Comparison of ENCODE assay signal across 10 mouse cellular contexts in the genomic region with DNA sequence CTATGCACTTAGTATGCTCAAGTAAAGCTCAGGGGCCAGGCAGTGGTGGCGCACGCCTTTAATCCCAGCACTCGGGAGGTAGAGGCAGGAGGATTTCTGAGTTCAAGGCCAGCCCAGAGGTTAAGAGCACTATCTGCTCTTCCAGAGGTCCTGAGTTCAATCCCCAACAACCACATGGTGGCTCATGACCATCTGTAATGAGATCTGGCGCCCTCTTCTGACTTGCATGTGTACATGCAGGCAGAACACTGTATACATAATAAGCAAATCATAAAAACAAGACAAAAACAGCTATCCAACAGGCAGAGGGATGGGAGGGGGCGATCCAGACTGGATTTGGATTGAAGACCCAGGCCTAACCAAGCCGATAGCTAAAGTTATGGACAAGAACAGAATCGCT. TPM values are rescaled to one million over a fixed set of nuclear protein-coding genes. Genes with fewer than 3 reads are reported as not detected.
DNase-seq lines count a peak whose midpoint lies in the region; ATAC-seq and TF ChIP-seq lines count a peak whose summit lies in the region.
"Had no signal": no experiment of that assay in that cellular context is flagged by ENCODE, and none has a peak within 500 bp of the region (broad histone marks: within the 10 kb centered on the region; RNA-seq: fewer than 3 reads in every experiment).

No protein-coding gene starts in this region.

- H3K4me1 ChIP-seq in kidney, embryonic 15.5 days: peaks cover 35% of the 10 kb centered on the region
- peaks cover 77% of the 10 kb centered on the region for H3K4me1 ChIP-seq in G1E (ENCODE audit: insufficient read depth, low read depth, low read length)

- H3K4me2 ChIP-seq in kidney, embryonic 15.5 days: no peak overlapping the region
- H3K4me2 ChIP-seq: hindbrain, embryonic 15.5 days had no signal

- H3K36me3 ChIP-seq in kidney, embryonic 15.5 days: no peaks in the 10 kb centered on the region
- peaks cover 14% of the 10 kb centered on the region for H3K36me3 ChIP-seq in G1E (replicated peaks)
- H3K36me3 ChIP-seq: hindbrain, embryonic 15.5 days had no signal

- 79% methylated on average over 7 of the region's 7 CpGs for WGBS in kidney, embryonic 15.5 days

- peak; percentile 31; the same call in 1 of the 2 replicates for TF ChIP-seq CTCF in G1E (IDR thresholded peaks at IDR 0.05; ENCODE audit: low read depth, low read length)

- ATAC-seq in CD4-positive, CD25-positive, alpha-beta regulatory T cell, adult 4 months: no peak
- ATAC-seq in kidney, embryonic 15.5 days (replicated peaks; ENCODE audit: low FRiP score): no peak
- ATAC-seq in G1E (ENCODE audit: extremely low read depth, insufficient number of reproducible peaks, low FRiP score, poor library complexity, severe bottlenecking): no peak
- 0 out of 2 replicates have a peak, but pooled peaks have one; percentile 10 for ATAC-seq in megakaryocyte progenitor cell, adult 5-6 weeks (replicated peaks; ENCODE audit: poor library complexity)

- H3K9me3 ChIP-seq in kidney, embryonic 15.5 days (replicated peaks): no peaks in the 10 kb centered on the region
- no peaks in the 10 kb centered on the region for H3K9me3 ChIP-seq in G1E (replicated peaks)
- H3K9me3 ChIP-seq: hindbrain, embryonic 15.5 days had no signal

- no peak overlapping the region for H3K4me3 ChIP-seq in kidney, embryonic 15.5 days (replicated peaks)
- no peak overlapping the region for H3K4me3 ChIP-seq in G1E (ENCODE audit: low read depth, low read length)
- H3K4me3 ChIP-seq: hindbrain, embryonic 15.5 days had no signal

- no peak overlapping the region for H3K9ac ChIP-seq in kidney, embryonic 15.5 days
- H3K9ac ChIP-seq: hindbrain, embryonic 15.5 days had no signal

- H3K27me3 ChIP-seq in kidney, embryonic 15.5 days: no peaks in the 10 kb centered on the region
- no peaks in the 10 kb centered on the region for H3K27me3 ChIP-seq in G1E (ENCODE audit: insufficient read depth, low read length)
- H3K27me3 ChIP-seq: hindbrain, embryonic 15.5 days had no signal

- peak; percentile 73 for DNase-seq in CD4-positive, CD25-positive, alpha-beta regulatory T cell, adult 2 months (ENCODE audit: low read depth, low spot score)
- DNase-seq in kidney, adult 11 months: no peak
- DNase-seq in G1E (ENCODE audit: low spot score) (no peak), MN1 (ENCODE audit: low spot score) (no peak)
- no peak for DNase-seq in spleen, postnatal 14 days (ENCODE audit: low spot score in 2 of 2)

- peak overlapping the region; percentile 58; the same call in 1 of the 2 replicates for H3K27ac ChIP-seq in kidney, embryonic 15.5 days
- H3K27ac ChIP-seq: hindbrain, embryonic 15.5 days had no signal

RNA-seq across cellular contexts. Expression of a gene that starts 5.8 kb away (rescaled TPM):
- 1,000 to 10,000 TPM; 1,172 to 1,222 TPM for polyA plus RNA-seq in CD4-positive, CD25-positive, alpha-beta regulatory T cell, adult 4 months (2017; shearing (Covaris generic))
- 1,881 and 1,940 TPM in 2 replicates for polyA plus RNA-seq in kidney, embryonic 15.5 days (2015; fragmentation: Nextera tagmentation; extraction: Ambion mirVana)
- total RNA-seq in G1E (2014; fragmentation: Nextera tagmentation): 1,427 and 1,464 TPM in 2 replicates
- 1,152 and 1,547 TPM in 2 replicates for total RNA-seq in G1E (2017)
- 681 and 1,104 TPM in 2 replicates for polyA plus RNA-seq in G1E (2012)
- total RNA-seq in megakaryocyte progenitor cell, adult 5-6 weeks (2015): 1,239 and 1,324 TPM in 2 replicates
- 2,380 and 2,713 TPM in 2 replicates for total RNA-seq in megakaryocyte progenitor cell, adult 5-6 weeks (2017)

RNA-seq across cellular contexts. Expression of a gene that starts 15.2 kb away (rescaled TPM):
- 10 to 100 TPM; 27.6 to 39.0 TPM for polyA plus RNA-seq in CD4-positive, CD25-positive, alpha-beta regulatory T cell, adult 4 months (2017; shearing (Covaris generic))
- 142 TPM in 2 replicates for polyA plus RNA-seq in kidney, embryonic 15.5 days (2015; fragmentation: Nextera tagmentation; extraction: Ambion mirVana)
- total RNA-seq in G1E (2014; fragmentation: Nextera tagmentation) (46.5 and 60.9 TPM in 2 replicates), G1E (2017) (65.9 and 77.1 TPM in 2 replicates)
- polyA plus RNA-seq in G1E (2012): 24.6 and 24.9 TPM in 2 replicates
- 80.2 and 85.9 TPM in 2 replicates for total RNA-seq in megakaryocyte progenitor cell, adult 5-6 weeks (2015)
- total RNA-seq in megakaryocyte progenitor cell, adult 5-6 weeks (2017): 84.9 and 120 TPM in 2 replicates

RNA-seq across cellular contexts. Expression of a gene that starts 20.6 kb away (rescaled TPM):
- 100 to 1,000 TPM in 1 of 2 experiments, 10 to 100 TPM in 1; 88.0 to 154 TPM for polyA plus RNA-seq in CD4-positive, CD25-positive, alpha-beta regulatory T cell, adult 4 months (2017; shearing (Covaris generic))
- 100 and 102 TPM in 2 replicates for polyA plus RNA-seq in kidney, embryonic 15.5 days (2015; fragmentation: Nextera tagmentation; extraction: Ambion mirVana)
- total RNA-seq in G1E (2014; fragmentation: Nextera tagmentation) (107 and 116 TPM in 2 replicates), G1E (2017) (93.5 and 118 TPM in 2 replicates)
- 143 and 207 TPM in 2 replicates for polyA plus RNA-seq in G1E (2012)
- 43.5 and 67.7 TPM in 2 replicates for total RNA-seq in megakaryocyte progenitor cell, adult 5-6 weeks (2015)
- 64.1 and 64.3 TPM in 2 replicates for total RNA-seq in megakaryocyte progenitor cell, adult 5-6 weeks (2017)

RNA-seq across cellular contexts. Expression of a gene that starts 23.1 kb away (rescaled TPM):
- not detected for polyA plus RNA-seq in CD4-positive, CD25-positive, alpha-beta regulatory T cell, adult 4 months (2017; shearing (Covaris generic))
- polyA plus RNA-seq in kidney, embryonic 15.5 days (2015; fragmentation: Nextera tagmentation; extraction: Ambion mirVana): 5.7 and 6.3 TPM in 2 replicates
- not detected in 2 replicates for total RNA-seq in G1E (2014; fragmentation: Nextera tagmentation)
- not detected in 2 replicates for total RNA-seq in G1E (2017)
- polyA plus RNA-seq in G1E (2012): not detected in 2 replicates
- total RNA-seq in megakaryocyte progenitor cell, adult 5-6 weeks (2015): not detected in 2 replicates
- total RNA-seq in megakaryocyte progenitor cell, adult 5-6 weeks (2017): not detected in 2 replicates
- polyA plus RNA-seq: hindbrain, embryonic 15.5 days; spleen, adult 2 months had no signal

RNA-seq across cellular contexts. Expression of a gene that starts 23.3 kb away (rescaled TPM):
- 10 to 100 TPM; 33.1 to 48.1 TPM for polyA plus RNA-seq in CD4-positive, CD25-positive, alpha-beta regulatory T cell, adult 4 months (2017; shearing (Covaris generic))
- 5.3 and 5.7 TPM in 2 replicates for polyA plus RNA-seq in kidney, embryonic 15.5 days (2015; fragmentation: Nextera tagmentation; extraction: Ambion mirVana)
- 5.1 and 5.9 TPM in 2 replicates for total RNA-seq in G1E (2014; fragmentation: Nextera tagmentation)
- 11.0 and 11.1 TPM in 2 replicates for total RNA-seq in G1E (2017)
- 8.6 and 9.2 TPM in 2 replicates for polyA plus RNA-seq in G1E (2012)
- total RNA-seq in megakaryocyte progenitor cell, adult 5-6 weeks (2015): 5.7 and 7.0 TPM in 2 replicates
- 5.1 and 9.5 TPM in 2 replicates for total RNA-seq in megakaryocyte progenitor cell, adult 5-6 weeks (2017)
